Mouse (Mus musculus) embryonic facial prominence, embryonic 10.5 days (tissue): ENCODE measurements around the gene Dusp5. TPM values are rescaled to one million over a fixed set of nuclear protein-coding genes. Genes with fewer than 3 reads are reported as not detected.
"Not testable (repeated sequence)": the region's sequence is repeated elsewhere in the genome, so short reads cannot be mapped to it uniquely, and the experiment has no call there.

Experiments
- DNase-seq: peaks from one replicate; pipeline ENCODE4 v3.0.0-alpha.2; 2017; ENCODE audit warnings: low spot score
- H3K27ac ChIP-seq: fragments of 300-500 bp; sonication (generic); replicated peaks from 2 replicates; pipeline ENCODE4 v1.5.1; 2016; ENCODE audit warnings: mild to moderate bottlenecking
- H3K27me3 ChIP-seq: fragments of 300-500 bp; sonication (generic); replicated peaks from 2 replicates; pipeline ENCODE4 v1.6.1; 2016; ENCODE audit warnings: low read depth, mild to moderate bottlenecking; ENCODE audit not compliant: poor library complexity, severe bottlenecking
- H3K36me3 ChIP-seq: fragments of 300-500 bp; sonication (generic); replicated peaks from 2 replicates; pipeline ENCODE4 v1.6.1; 2016; ENCODE audit warnings: mild to moderate bottlenecking, moderate library complexity
- H3K4me1 ChIP-seq: fragments of 300-500 bp; sonication (generic); 2 replicates; pipeline ENCODE4 v1.6.1; 2016
- H3K4me3 ChIP-seq: fragments of 300-500 bp; sonication (generic); 2 replicates; pipeline ENCODE4 v1.5.1; 2016; ENCODE audit warnings: mild to moderate bottlenecking, moderate library complexity
- H3K9me3 ChIP-seq: fragments of 300-500 bp; sonication (generic); 2 replicates; pipeline ENCODE4 v1.6.1; 2016; ENCODE audit warnings: mild to moderate bottlenecking
- WGBS: fragments of 180-500 bp; shearing (Covaris S2); methylation state at CpG from one replicate; pipeline ENCODE4 v1.1.7; 2016; 5-methylcytosine and 5-hydroxymethylcytosine counted together
- polyA plus RNA-seq: library from polyadenylated mRNA; unstranded; fragments of >200 nt; fragmentation: Nextera tagmentation; extraction: Ambion mirVana; gene quantifications from 2 replicates; pipeline ENCODE4 v1.2.1, GENCODE M21; 2016

Dusp5 gene
- polyA plus RNA-seq, 1 experiment from 2014 or later, result 6.9 TPM

GRCm38 (mm10) chr19:53574131-53574530 lies 45.2 kb downstream of the Dusp5 start:
- Histone ChIP-seq H3K27ac (no peak overlapping the region), H3K4me1 (peaks cover 9% of the 10 kb centered on the region; the same call in 1 of the 2 replicates), H3K4me3 (no peak overlapping the region), H3K27me3 (no peaks in the 10 kb centered on the region), H3K36me3 (no peaks in the 10 kb centered on the region), H3K9me3 (no peaks in the 10 kb centered on the region)
- DNase-seq, result peak; percentile 4
- 62% methylated on average over 8 of the region's 8 CpGs for WGBS

DNA sequence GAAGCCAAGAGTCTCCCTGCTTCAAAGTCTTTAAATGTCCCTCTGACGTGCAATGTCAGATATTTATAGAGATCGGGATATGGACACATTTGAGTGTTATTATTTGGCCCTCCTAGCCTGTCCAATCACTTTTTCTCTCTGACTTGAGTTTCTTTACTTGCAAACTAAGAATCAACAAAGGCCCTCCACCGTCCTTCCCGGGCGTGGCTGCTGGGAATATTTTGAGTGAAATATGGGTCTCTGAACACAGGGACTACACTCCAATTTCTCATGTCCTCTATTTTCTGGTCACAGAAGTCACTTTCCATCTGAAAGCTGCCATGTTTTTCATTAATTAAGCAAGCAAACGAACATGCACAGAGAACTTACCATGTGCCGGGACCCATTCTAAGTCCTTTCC lies 45.6 kb downstream of the Dusp5 start:
- Histone ChIP-seq H3K36me3 (no peaks in the 10 kb centered on the region), H3K4me1 (peaks cover 9% of the 10 kb centered on the region; the same call in 1 of the 2 replicates), H3K4me3 (no peak overlapping the region), H3K9me3 (no peaks in the 10 kb centered on the region), H3K27ac (no peak overlapping the region), H3K27me3 (no peaks in the 10 kb centered on the region)
- DNase-seq, result no peak
- 89% methylated on average over 7 of the region's 7 CpGs for WGBS

GRCm38 (mm10) chr19:53575296-53576010 lies 46.5 kb downstream of the Dusp5 start:
- Histone ChIP-seq H3K4me1 (peaks cover 9% of the 10 kb centered on the region; the same call in 1 of the 2 replicates), H3K9me3 (no peaks in the 10 kb centered on the region), H3K27ac (no peak overlapping the region), H3K27me3 (no peaks in the 10 kb centered on the region), H3K36me3 (no peaks in the 10 kb centered on the region), H3K4me3 (no peak overlapping the region)
- no peak for DNase-seq
- 83% methylated on average over 4 of the region's 4 CpGs for WGBS

- no peak for DNase-seq
- 86% methylated on average over 7 of the region's 7 CpGs for WGBS
- Histone ChIP-seq H3K4me1 (peaks cover 9% of the 10 kb centered on the region; the same call in 1 of the 2 replicates), H3K36me3 (no peaks in the 10 kb centered on the region), H3K27me3 (no peaks in the 10 kb centered on the region), H3K4me3 (no peak overlapping the region), H3K27ac (no peak overlapping the region), H3K9me3 (no peaks in the 10 kb centered on the region)
Observed at GRCm38 (mm10) chr19:53576061-53576460, 47.2 kb downstream of the Dusp5 start.

- no peaks in the 10 kb centered on the region for H3K36me3 ChIP-seq
- H3K27me3 ChIP-seq, result no peaks in the 10 kb centered on the region
- H3K4me1 ChIP-seq, result peaks cover 5% of the 10 kb centered on the region; the same call in 1 of the 2 replicates
- H3K4me3 ChIP-seq, result no peak overlapping the region
- 75% methylated on average over 11 of the region's 11 CpGs for WGBS
- H3K9me3 ChIP-seq, result no peaks in the 10 kb centered on the region
- H3K27ac ChIP-seq, result no peak overlapping the region
- no peak for DNase-seq
Observed at GRCm38 (mm10) chr19:53577025-53577800, 48.3 kb downstream of the Dusp5 start.

DNA sequence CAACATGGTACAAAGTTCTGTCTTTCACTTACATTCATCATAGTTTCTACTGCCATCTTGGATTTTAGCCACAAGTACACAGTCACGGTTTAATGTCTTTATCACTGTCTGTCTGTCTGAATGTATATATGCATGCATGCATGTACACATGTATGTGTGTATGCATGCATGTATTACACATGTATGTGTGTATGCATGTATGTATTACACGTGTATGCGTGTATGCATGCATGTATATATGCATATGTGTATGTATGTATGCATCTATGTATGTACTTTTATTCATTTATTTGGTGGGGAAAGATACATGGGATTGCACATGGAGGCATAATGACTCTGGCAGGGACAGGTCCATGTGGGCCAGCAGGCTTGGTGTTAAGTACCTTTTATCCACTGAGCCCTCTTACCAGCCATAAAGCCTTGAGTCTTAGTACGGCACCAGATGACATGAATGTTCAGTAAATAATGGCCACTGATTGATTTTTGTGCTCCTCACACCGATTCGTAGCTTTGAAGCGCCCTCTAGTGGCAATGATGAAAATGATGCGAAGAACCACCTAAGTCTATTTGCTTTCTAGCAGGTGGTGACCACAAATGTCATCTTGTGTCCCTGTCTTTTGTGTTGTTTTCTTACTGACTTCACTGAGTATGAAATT lies 49.8 kb downstream of the Dusp5 start:
- no peak overlapping the region for H3K27ac ChIP-seq
- WGBS, result 14% methylated on average over 8 of the region's 8 CpGs
- peak; percentile 61 for DNase-seq
- H3K36me3 ChIP-seq, result no peaks in the 10 kb centered on the region
- no peaks in the 10 kb centered on the region for H3K27me3 ChIP-seq
- H3K4me1 ChIP-seq, result peaks cover 5% of the 10 kb centered on the region; the same call in 1 of the 2 replicates
- peaks cover under 1% of the 10 kb centered on the region; the same call in 1 of the 2 replicates for H3K9me3 ChIP-seq
- no peak overlapping the region for H3K4me3 ChIP-seq

- peaks cover 16% of the 10 kb centered on the region for H3K9me3 ChIP-seq
- H3K4me1 ChIP-seq, DNase-seq, H3K27ac ChIP-seq, H3K27me3 ChIP-seq, H3K4me3 ChIP-seq, H3K36me3 ChIP-seq: not testable (repeated sequence)
- 90% methylated on average over 8 of the region's 8 CpGs for WGBS
Observed at GRCm38 (mm10) chr19:53580271-53580670, 51.4 kb downstream of the Dusp5 start.

- H3K27ac ChIP-seq, DNase-seq, H3K4me1 ChIP-seq, H3K4me3 ChIP-seq, H3K27me3 ChIP-seq, H3K36me3 ChIP-seq: not testable (repeated sequence)
- H3K9me3 ChIP-seq, result peaks cover 27% of the 10 kb centered on the region
- WGBS, result 91% methylated on average over 3 of the region's 3 CpGs
Observed at GRCm38 (mm10) chr19:53587686-53588085, 58.8 kb downstream of the Dusp5 start.

DNA sequence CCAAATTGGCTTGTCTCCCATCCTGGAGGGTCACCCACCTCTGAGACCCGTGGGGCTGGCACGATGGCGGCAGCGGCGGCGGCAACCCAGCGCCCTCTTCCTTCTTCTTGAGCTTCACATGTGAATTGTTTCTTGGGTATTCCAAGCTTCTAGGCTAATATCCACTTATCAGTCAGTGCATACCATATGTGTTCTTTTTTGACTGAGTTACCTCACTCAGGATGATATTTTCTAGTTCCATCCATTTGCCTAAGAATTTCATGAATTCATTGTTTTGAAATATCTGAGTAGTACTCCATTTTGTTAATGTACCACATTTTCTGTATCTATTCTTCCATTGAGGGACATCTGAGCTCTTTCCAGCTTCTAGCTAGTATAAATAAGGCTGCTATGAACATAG lies 60.1 kb downstream of the Dusp5 start, which contains the start of gene Nutf2-ps1:
Gene Nutf2-ps1 (minus strand): TSS at position 101 of the 400 bp plus-strand sequence.
- not testable (repeated sequence) for DNase-seq, H3K4me1 ChIP-seq, H3K36me3 ChIP-seq, H3K4me3 ChIP-seq, H3K27me3 ChIP-seq, H3K27ac ChIP-seq
- 92% methylated on average over 7 of the region's 7 CpGs for WGBS
- peaks cover 24% of the 10 kb centered on the region for H3K9me3 ChIP-seq

Other genes starting within 250 kb of the Dusp5 start
- 29.2 and 33.0 TPM in 2 replicates for gene Mxi1, start 218.6 kb upstream of the Dusp5 start, polyA plus RNA-seq
- 2.0 and 3.6 TPM in 2 replicates for gene Gm10197, start 157.3 kb upstream of the Dusp5 start, polyA plus RNA-seq
- gene Smndc1, start 138.5 kb upstream of the Dusp5 start, polyA plus RNA-seq, result 46.7 and 49.1 TPM in 2 replicates
- gene Nutf2-ps1, start 60.0 kb downstream of the Dusp5 start, polyA plus RNA-seq, result 567 and 585 TPM in 2 replicates
- gene Smc3, start 71.3 kb downstream of the Dusp5 start, polyA plus RNA-seq, result 73.1 and 79.1 TPM in 2 replicates
- 0.87 and 1.2 TPM in 2 replicates for gene Rbm20, start 148.2 kb downstream of the Dusp5 start, polyA plus RNA-seq